Mouse (Mus musculus): Measurements from ENCODE around the gene Rph3a. TPM values are rescaled to one million over a fixed set of nuclear protein-coding genes. Genes with fewer than 3 reads are reported as not detected.
"Not testable (repeated sequence)": the region's sequence is repeated elsewhere in the genome, so short reads cannot be mapped to it uniquely, and the experiment has no call there.

The Rph3a gene
- polyA plus RNA-seq, 1 experiment from 2014 or later = 0.10 TPM

DNA sequence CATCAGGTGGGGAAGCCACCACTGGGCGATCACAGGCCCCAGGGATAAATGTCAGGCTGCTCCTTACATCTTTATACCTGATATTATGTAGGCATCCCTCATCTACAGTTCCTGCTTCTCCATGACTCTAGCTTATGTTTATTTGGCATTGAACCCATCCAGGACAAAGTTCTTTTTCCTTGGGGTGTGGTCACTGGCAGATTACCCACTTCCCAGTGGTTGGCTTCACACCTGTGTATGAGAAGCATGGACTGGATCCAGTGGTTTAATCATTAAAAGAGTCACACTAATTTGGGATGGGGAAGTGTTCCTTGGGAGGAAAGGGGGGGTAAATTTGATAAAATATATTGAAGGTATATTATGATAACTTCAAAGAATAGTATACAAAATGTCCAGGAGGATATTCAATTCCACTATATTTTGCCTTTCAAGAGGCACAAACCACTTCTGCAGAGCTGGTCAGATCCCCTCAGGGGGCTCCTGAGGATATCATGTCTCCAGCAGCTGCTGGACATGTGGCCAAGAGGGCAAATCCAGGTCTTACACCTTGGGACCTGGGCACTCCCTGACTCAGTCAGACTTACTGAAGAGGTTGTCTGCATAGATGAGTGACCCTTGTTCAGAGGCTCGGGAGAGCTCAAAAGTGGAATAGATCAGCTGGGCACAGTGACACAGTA, 118.2 kb downstream of the Rph3a start:
- H3K9ac ChIP-seq (ENCODE audit: low read length); H3K27me3 ChIP-seq (ENCODE audit: control insufficient read depth, insufficient read depth, low read depth, low read length); H3K4me1 ChIP-seq (replicated peaks; ENCODE audit: control insufficient read depth, insufficient read depth, low read length); H3K36me3 ChIP-seq (ENCODE audit: control insufficient read depth, insufficient read depth, low read length); H3K9me3 ChIP-seq (ENCODE audit: control insufficient read depth, low read length); H3K4me2 ChIP-seq (ENCODE audit: low read depth, low read length); H3K4me3 ChIP-seq (ENCODE audit: low read length); ATAC-seq (ENCODE audit: low read depth); H3K27ac ChIP-seq (ENCODE audit: low read length): not testable (repeated sequence)
- 67% methylated on average over 2 of the region's 2 CpGs for WGBS

DNA sequence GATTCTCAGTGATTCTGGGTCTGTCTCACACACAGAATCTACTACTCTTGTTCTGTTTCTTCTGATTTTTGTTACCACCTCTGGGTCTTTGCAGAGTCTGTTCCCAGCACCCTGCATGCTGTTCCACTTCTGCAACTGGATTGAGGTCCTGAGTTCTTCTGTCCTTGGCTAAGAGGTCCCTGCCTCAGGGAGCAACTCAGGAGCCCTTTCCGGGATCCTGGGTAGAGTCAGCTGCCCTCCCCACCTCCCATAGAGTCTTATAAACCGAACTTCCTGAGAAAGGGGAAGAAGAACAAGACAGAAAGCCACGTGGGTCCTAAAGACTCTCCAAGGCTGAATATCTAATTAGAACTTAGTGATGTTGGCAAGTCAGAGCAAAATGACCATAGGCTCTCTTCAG, 118.9 kb downstream of the Rph3a start:
- no peaks in the 10 kb centered on the region for H3K9me3 ChIP-seq (ENCODE audit: control insufficient read depth, low read length)
- H3K9ac ChIP-seq (ENCODE audit: low read length) = no peak overlapping the region
- 54% methylated on average over 3 of the region's 3 CpGs for WGBS
- no peaks in the 10 kb centered on the region for H3K27me3 ChIP-seq (ENCODE audit: control insufficient read depth, insufficient read depth, low read depth, low read length)
- ATAC-seq (ENCODE audit: low read depth) = no peak
- H3K4me2 ChIP-seq (ENCODE audit: low read depth, low read length) = no peak overlapping the region
- no peaks in the 10 kb centered on the region for H3K36me3 ChIP-seq (ENCODE audit: control insufficient read depth, insufficient read depth, low read length)
- H3K4me3 ChIP-seq (ENCODE audit: low read length) = no peak overlapping the region
- H3K27ac ChIP-seq (ENCODE audit: low read length) = no peak overlapping the region
- no peaks in the 10 kb centered on the region for H3K4me1 ChIP-seq (replicated peaks; ENCODE audit: control insufficient read depth, insufficient read depth, low read length)

Other genes starting within 250 kb of the Rph3a start
- gene Oas3, start 232.4 kb downstream of the Rph3a start, polyA plus RNA-seq (2015; fragmentation: Nextera tagmentation; extraction: Ambion mirVana) = 0.10 and 0.11 TPM in 2 replicates
- gene Oas1e, start 214.6 kb downstream of the Rph3a start, polyA plus RNA-seq (2015; fragmentation: Nextera tagmentation; extraction: Ambion mirVana) = not detected in 2 replicates
- gene Oas1c, start 197.6 kb downstream of the Rph3a start, polyA plus RNA-seq (2015; fragmentation: Nextera tagmentation; extraction: Ambion mirVana) = 0.69 and 1.1 TPM in 2 replicates
- not detected in 2 replicates for gene Oas1f, start 162.7 kb downstream of the Rph3a start, polyA plus RNA-seq (2015; fragmentation: Nextera tagmentation; extraction: Ambion mirVana)
- not detected in 2 replicates for gene Oas1h, start 148.7 kb downstream of the Rph3a start, polyA plus RNA-seq (2015; fragmentation: Nextera tagmentation; extraction: Ambion mirVana)
- 0.20 and 0.21 TPM in 2 replicates for gene Oas1g, start 122.5 kb downstream of the Rph3a start, polyA plus RNA-seq (2015; fragmentation: Nextera tagmentation; extraction: Ambion mirVana)
- gene Oas1a, start 102.6 kb downstream of the Rph3a start, polyA plus RNA-seq (2015; fragmentation: Nextera tagmentation; extraction: Ambion mirVana) = 1.0 and 1.5 TPM in 2 replicates
- not detected in 2 replicates for gene Oas1d, start 95.6 kb downstream of the Rph3a start, polyA plus RNA-seq (2015; fragmentation: Nextera tagmentation; extraction: Ambion mirVana)
- 17.3 and 18.0 TPM in 2 replicates for gene Ptpn11, start 181.3 kb upstream of the Rph3a start, polyA plus RNA-seq (2015; fragmentation: Nextera tagmentation; extraction: Ambion mirVana)
- 554 and 590 TPM in 2 replicates for gene Rpl6, start 194.4 kb upstream of the Rph3a start, polyA plus RNA-seq (2015; fragmentation: Nextera tagmentation; extraction: Ambion mirVana)
- 2.7 and 3.8 TPM in 2 replicates for gene Hectd4, start 210.1 kb upstream of the Rph3a start, polyA plus RNA-seq (2015; fragmentation: Nextera tagmentation; extraction: Ambion mirVana)